Mouse (Mus musculus): ENCODE measurements around the gene Vamp8. TPM values are rescaled to one million over a fixed set of nuclear protein-coding genes. Genes with fewer than 3 reads are reported as not detected.

Vamp8 gene
- polyA plus RNA-seq, 1 experiment from 2014 or later: 21.9 TPM

- H3K36me3 ChIP-seq: no peaks in the 10 kb centered on the region
- H3K4me1 ChIP-seq (replicated peaks): no peaks in the 10 kb centered on the region
- ATAC-seq: no peak
- no peak overlapping the region for H3K27ac ChIP-seq
- H3K4me2 ChIP-seq (replicated peaks): no peak overlapping the region
- no peak overlapping the region for H3K4me3 ChIP-seq (replicated peaks)
- H3K9ac ChIP-seq (replicated peaks): no peak overlapping the region
- no peaks in the 10 kb centered on the region for H3K9me3 ChIP-seq
- peaks cover 3% of the 10 kb centered on the region; the same call in 1 of the 2 replicates for H3K27me3 ChIP-seq
- WGBS: 87% methylated on average over 10 of the region's 10 CpGs
Measured at GRCm38 (mm10) chr6:72396837-72397251, 6.3 kb upstream of the Vamp8 start.

- Histone ChIP-seq H3K27me3 (peaks cover 12% of the 10 kb centered on the region), H3K9me3 (no peaks in the 10 kb centered on the region), H3K4me1 (replicated peaks) (peaks cover 12% of the 10 kb centered on the region), H3K4me3 (replicated peaks) (no peak overlapping the region), H3K27ac (no peak overlapping the region), H3K9ac (replicated peaks) (no peak overlapping the region), H3K36me3 (no peaks in the 10 kb centered on the region), H3K4me2 (replicated peaks) (no peak overlapping the region)
- no peak for ATAC-seq
- WGBS: 89% methylated on average over 5 of the region's 5 CpGs
Measured at GRCm38 (mm10) chr6:72392341-72392740, 1.8 kb upstream of the Vamp8 start.

- ATAC-seq: peak; percentile 34; the same call in 1 of the 2 replicates
- no peak overlapping the region for H3K4me3 ChIP-seq (replicated peaks)
- peak overlapping the region; percentile 50 for H3K4me2 ChIP-seq (replicated peaks)
- no peak overlapping the region for H3K9ac ChIP-seq (replicated peaks)
- H3K27ac ChIP-seq: no peak overlapping the region
- H3K4me1 ChIP-seq (replicated peaks): peaks cover 12% of the 10 kb centered on the region
- WGBS: 13% methylated on average over 12 of the region's 12 CpGs
- H3K36me3 ChIP-seq: no peaks in the 10 kb centered on the region
- peaks cover 12% of the 10 kb centered on the region for H3K27me3 ChIP-seq
- H3K9me3 ChIP-seq: no peaks in the 10 kb centered on the region
Measured at GRCm38 (mm10) chr6:72390795-72391521, 455 bp upstream of the Vamp8 start.

- WGBS: 35% methylated on average over 13 of the region's 13 CpGs
- Histone ChIP-seq H3K4me1 (replicated peaks) (peaks cover 12% of the 10 kb centered on the region), H3K27me3 (peaks cover 12% of the 10 kb centered on the region), H3K9ac (replicated peaks) (peak overlapping the region; percentile 15), H3K36me3 (no peaks in the 10 kb centered on the region), H3K9me3 (no peaks in the 10 kb centered on the region), H3K27ac (no peak overlapping the region), H3K4me3 (replicated peaks) (peak overlapping the region; percentile 28), H3K4me2 (replicated peaks) (peak overlapping the region; percentile 50)
- ATAC-seq: peak; percentile 43; the same call in 1 of the 2 replicates
Measured at GRCm38 (mm10) chr6:72389471-72389940, 997 bp downstream of the Vamp8 start.

- Histone ChIP-seq H3K27me3 (peaks cover 12% of the 10 kb centered on the region), H3K4me1 (replicated peaks) (peaks cover 12% of the 10 kb centered on the region), H3K9ac (replicated peaks) (no peak overlapping the region), H3K36me3 (no peaks in the 10 kb centered on the region), H3K27ac (no peak overlapping the region), H3K4me3 (replicated peaks) (no peak overlapping the region), H3K9me3 (no peaks in the 10 kb centered on the region), H3K4me2 (replicated peaks) (no peak overlapping the region)
- no peak for ATAC-seq
- 95% methylated on average over 6 of the region's 6 CpGs for WGBS
Measured at GRCm38 (mm10) chr6:72388791-72389329, 1.6 kb downstream of the Vamp8 start.

- Histone ChIP-seq H3K4me1 (replicated peaks) (peaks cover 12% of the 10 kb centered on the region), H3K4me2 (replicated peaks) (no peak overlapping the region), H3K9ac (replicated peaks) (no peak overlapping the region), H3K27ac (no peak overlapping the region), H3K36me3 (no peaks in the 10 kb centered on the region), H3K27me3 (peaks cover 12% of the 10 kb centered on the region), H3K4me3 (replicated peaks) (no peak overlapping the region), H3K9me3 (no peaks in the 10 kb centered on the region)
- no peak for ATAC-seq
- 74% methylated on average over 10 of the region's 10 CpGs for WGBS
Measured at GRCm38 (mm10) chr6:72388266-72388665, 2.2 kb downstream of the Vamp8 start.

- ATAC-seq: no peak
- no peaks in the 10 kb centered on the region for H3K36me3 ChIP-seq
- H3K4me1 ChIP-seq (replicated peaks): peaks cover 12% of the 10 kb centered on the region
- peaks cover 10% of the 10 kb centered on the region; the same call in 1 of the 2 replicates for H3K27me3 ChIP-seq
- no peak overlapping the region for H3K4me2 ChIP-seq (replicated peaks)
- H3K27ac ChIP-seq: no peak overlapping the region
- 73% methylated on average over 3 of the region's 3 CpGs for WGBS
- H3K4me3 ChIP-seq (replicated peaks): no peak overlapping the region
- H3K9ac ChIP-seq (replicated peaks): no peak overlapping the region
- no peaks in the 10 kb centered on the region for H3K9me3 ChIP-seq
Measured at GRCm38 (mm10) chr6:72387816-72388215, 2.7 kb downstream of the Vamp8 start.

GRCm38 (mm10) chr6:72386561-72386960, 3.9 kb downstream of the Vamp8 start:
- H3K4me1 ChIP-seq (replicated peaks): peaks cover 12% of the 10 kb centered on the region
- 92% methylated on average over 2 of the region's 2 CpGs for WGBS
- H3K27ac ChIP-seq: no peak overlapping the region
- H3K9me3 ChIP-seq: no peaks in the 10 kb centered on the region
- peaks cover 11% of the 10 kb centered on the region for H3K27me3 ChIP-seq
- H3K9ac ChIP-seq (replicated peaks): no peak overlapping the region
- no peak overlapping the region for H3K4me2 ChIP-seq (replicated peaks)
- H3K4me3 ChIP-seq (replicated peaks): no peak overlapping the region
- no peaks in the 10 kb centered on the region for H3K36me3 ChIP-seq
- ATAC-seq: no peak

- Histone ChIP-seq H3K27me3 (peaks cover 13% of the 10 kb centered on the region), H3K9ac (replicated peaks) (no peak overlapping the region), H3K9me3 (no peaks in the 10 kb centered on the region), H3K27ac (no peak overlapping the region), H3K4me2 (replicated peaks) (no peak overlapping the region), H3K4me1 (replicated peaks) (peaks cover 12% of the 10 kb centered on the region), H3K4me3 (replicated peaks) (no peak overlapping the region), H3K36me3 (no peaks in the 10 kb centered on the region)
- ATAC-seq: no peak
- 89% methylated on average over 4 of the region's 4 CpGs for WGBS
Measured at GRCm38 (mm10) chr6:72385258-72385657, 5.2 kb downstream of the Vamp8 start.

GRCm38 (mm10) chr6:72383952-72384351, 6.6 kb downstream of the Vamp8 start:
- Histone ChIP-seq H3K4me2 (replicated peaks) (no peak overlapping the region), H3K27me3 (peaks cover 26% of the 10 kb centered on the region), H3K9me3 (no peaks in the 10 kb centered on the region), H3K4me3 (replicated peaks) (no peak overlapping the region), H3K4me1 (replicated peaks) (peaks cover 4% of the 10 kb centered on the region; the same call in 1 of the 2 replicates), H3K36me3 (no peaks in the 10 kb centered on the region), H3K9ac (replicated peaks) (no peak overlapping the region), H3K27ac (no peak overlapping the region)
- no peak for ATAC-seq
- WGBS: 96% methylated on average over 7 of the region's 7 CpGs

GRCm38 (mm10) chr6:72383142-72383820, 7.2 kb downstream of the Vamp8 start:
- Histone ChIP-seq H3K4me1 (replicated peaks) (peaks cover 4% of the 10 kb centered on the region; the same call in 1 of the 2 replicates), H3K4me3 (replicated peaks) (no peak overlapping the region), H3K27ac (no peak overlapping the region), H3K4me2 (replicated peaks) (no peak overlapping the region), H3K9ac (replicated peaks) (no peak overlapping the region), H3K36me3 (no peaks in the 10 kb centered on the region), H3K27me3 (peaks cover 30% of the 10 kb centered on the region), H3K9me3 (no peaks in the 10 kb centered on the region)
- no peak for ATAC-seq
- WGBS: 83% methylated on average over 6 of the region's 6 CpGs

GRCm38 (mm10) chr6:72382494-72382893, 8.0 kb downstream of the Vamp8 start:
- Histone ChIP-seq H3K4me2 (replicated peaks) (no peak overlapping the region), H3K27ac (no peak overlapping the region), H3K4me1 (replicated peaks) (peaks cover 4% of the 10 kb centered on the region; the same call in 1 of the 2 replicates), H3K36me3 (no peaks in the 10 kb centered on the region), H3K27me3 (peaks cover 30% of the 10 kb centered on the region), H3K4me3 (replicated peaks) (no peak overlapping the region), H3K9me3 (no peaks in the 10 kb centered on the region), H3K9ac (replicated peaks) (no peak overlapping the region)
- WGBS: 86% methylated on average over 6 of the region's 6 CpGs
- ATAC-seq: no peak
